Mouse (Mus musculus) limb, embryonic 14.5 days (tissue): Measurements from ENCODE around the gene Mrps14. TPM values are rescaled to one million over a fixed set of nuclear protein-coding genes. Genes with fewer than 3 reads are reported as not detected.

Source experiments
- ATAC-seq: fragments of 200-750 bp; cut with Nextera tagmentation; 2 replicates; pipeline ENCODE4 v1.8.0; 2017; ENCODE audit warnings: low read depth, moderate number of reproducible peaks, moderate TSS enrichment; ENCODE audit not compliant: low FRiP score
- DNase-seq: peaks from one replicate; pipeline ENCODE4 v3.0.0-alpha.2; 2015; ENCODE audit warnings: low spot score
- H3K27ac ChIP-seq: fragments of 300-500 bp; sonication (generic); replicated peaks from 2 replicates; pipeline ENCODE4 v1.5.1; 2014; ENCODE audit warnings: low read depth, mild to moderate bottlenecking, low read length, moderate library complexity, mixed read lengths
- H3K27me3 ChIP-seq: fragments of 300-500 bp; sonication (generic); 2 replicates; pipeline ENCODE4 v1.6.1; 2014; ENCODE audit warnings: low read length, mixed read lengths; ENCODE audit not compliant: control insufficient read depth, insufficient read depth
- H3K36me3 ChIP-seq: fragments of 300-500 bp; sonication (generic); 2 replicates; pipeline ENCODE4 v1.6.1; 2014; ENCODE audit warnings: mild to moderate bottlenecking, low read length, moderate library complexity, mixed read lengths; ENCODE audit not compliant: control insufficient read depth, insufficient read depth
- H3K4me1 ChIP-seq: fragments of 300-500 bp; sonication (generic); 2 replicates; pipeline ENCODE4 v1.6.1; 2014; ENCODE audit warnings: antibody characterized with exemption, low read length, mixed read lengths; ENCODE audit not compliant: control insufficient read depth, insufficient read depth
- H3K4me2 ChIP-seq: fragments of 300-500 bp; sonication (generic); replicated peaks from 2 replicates; pipeline ENCODE4 v1.6.1; 2014; ENCODE audit warnings: low read depth, mild to moderate bottlenecking, low read length, moderate library complexity; ENCODE audit not compliant: severe bottlenecking
- H3K4me3 ChIP-seq: fragments of 300-500 bp; sonication (generic); replicated peaks from 2 replicates; pipeline ENCODE4 v1.5.1; 2014; ENCODE audit warnings: low read length
- H3K9ac ChIP-seq: fragments of 300-500 bp; sonication (generic); 2 replicates; pipeline ENCODE4 v1.6.1; 2014; ENCODE audit warnings: mild to moderate bottlenecking, low read depth, low read length, moderate library complexity; ENCODE audit not compliant: severe bottlenecking
- H3K9me3 ChIP-seq: fragments of 300-500 bp; sonication (generic); 2 replicates; pipeline ENCODE4 v1.6.1; 2016; ENCODE audit warnings: low read length; ENCODE audit not compliant: control insufficient read depth
- POLR2A ChIP-seq: fragments of 200-500 bp; IDR thresholded peaks from 2 replicates; pipeline ENCODE4 v1.8.0; 2012; ENCODE audit warnings: inconsistent platforms, mild to moderate bottlenecking, moderate library complexity, borderline replicate concordance; ENCODE audit not compliant: insufficient read depth, insufficient read length; ENCODE audit errors: extremely low read depth
- WGBS: fragments of 180-500 bp; shearing (Covaris S2); extraction: QIAGEN DNeasy Blood & Tissue Kit; methylation state at CpG from one replicate; pipeline ENCODE4 v1.1.7; 2014; 5-methylcytosine and 5-hydroxymethylcytosine counted together
- polyA plus RNA-seq, 2 experiments: library from polyadenylated mRNA; depleted of rRNA in 1 of 2; stranded (reverse) in 1 of 2; unstranded in 1 of 2; fragments of >200 nt; fragmentation: Nextera tagmentation in 1 of 2; extraction: Ambion mirVana in 1 of 2; gene quantifications; 2 replicates each; pipeline versions ENCODE4 v1.2.1 to v1.2.3; 2012 to 2014

Gene Mrps14
- polyA plus RNA-seq, 2 experiments, result 53.7 to 243 TPM

- TF ChIP-seq POLR2A, result no peak
- ATAC-seq (no peak), DNase-seq (no peak)
- Histone ChIP-seq H3K27ac (no peak overlapping the region), H3K4me3 (no peak overlapping the region), H3K27me3 (no peaks in the 10 kb centered on the region), H3K9ac (no peak overlapping the region), H3K9me3 (no peaks in the 10 kb centered on the region), H3K4me2 (no peak overlapping the region), H3K36me3 (no peaks in the 10 kb centered on the region), H3K4me1 (peaks cover 4% of the 10 kb centered on the region; the same call in 1 of the 2 replicates)
- 89% methylated on average over 4 of the region's 4 CpGs for WGBS
These were observed 32.2 kb downstream of the Mrps14 start for GRCm38 (mm10) chr1:160227196-160227595.

- no peaks in the 10 kb centered on the region for H3K27me3 ChIP-seq
- H3K36me3 ChIP-seq, result no peaks in the 10 kb centered on the region
- no peak overlapping the region for H3K4me2 ChIP-seq
- no peak overlapping the region for H3K27ac ChIP-seq
- no peak for TF ChIP-seq POLR2A
- DNase-seq (no peak), ATAC-seq (no peak)
- H3K9me3 ChIP-seq, result no peaks in the 10 kb centered on the region
- no peak overlapping the region for H3K4me3 ChIP-seq
- no peak overlapping the region for H3K9ac ChIP-seq
- H3K4me1 ChIP-seq, result peaks cover 4% of the 10 kb centered on the region; the same call in 1 of the 2 replicates
These were observed 32.8 kb downstream of the Mrps14 start for GRCm38 (mm10) chr1:160227850-160228249.

- H3K4me3 ChIP-seq, result no peak overlapping the region
- no peak overlapping the region for H3K27ac ChIP-seq
- H3K36me3 ChIP-seq, result no peaks in the 10 kb centered on the region
- H3K4me1 ChIP-seq, result peaks cover 4% of the 10 kb centered on the region; the same call in 1 of the 2 replicates
- peak; percentile 81 for DNase-seq
- H3K9me3 ChIP-seq, result no peaks in the 10 kb centered on the region
- no peak overlapping the region for H3K4me2 ChIP-seq
- no peak overlapping the region for H3K9ac ChIP-seq
- no peak for ATAC-seq
- WGBS, result 25% methylated on average over 4 of the region's 4 CpGs
- TF ChIP-seq POLR2A, result no peak
- no peaks in the 10 kb centered on the region for H3K27me3 ChIP-seq
These were observed 36.0 kb downstream of the Mrps14 start for GRCm38 (mm10) chr1:160231013-160231412.

- Histone ChIP-seq H3K4me2 (no peak overlapping the region), H3K27ac (no peak overlapping the region), H3K36me3 (no peaks in the 10 kb centered on the region), H3K9ac (no peak overlapping the region), H3K4me1 (peaks cover 4% of the 10 kb centered on the region; the same call in 1 of the 2 replicates), H3K27me3 (no peaks in the 10 kb centered on the region), H3K9me3 (no peaks in the 10 kb centered on the region), H3K4me3 (no peak overlapping the region)
- no peak for TF ChIP-seq POLR2A
- WGBS, result 78% methylated on average over 3 of the region's 3 CpGs
- ATAC-seq (no peak), DNase-seq (no peak)
These were observed 37.1 kb downstream of the Mrps14 start for GRCm38 (mm10) chr1:160232113-160232512.

- Histone ChIP-seq H3K4me3 (no peak overlapping the region), H3K27ac (no peak overlapping the region)
- no peak for TF ChIP-seq POLR2A
These were observed 38.9 kb downstream of the Mrps14 start for GRCm38 (mm10) chr1:160233921-160234320.

GRCm38 (mm10) chr1:160237981-160238380, 43.0 kb downstream of the Mrps14 start:
- Histone ChIP-seq H3K4me2 (no peak overlapping the region), H3K4me3 (no peak overlapping the region), H3K27me3 (no peaks in the 10 kb centered on the region), H3K4me1 (no peaks in the 10 kb centered on the region), H3K27ac (no peak overlapping the region), H3K36me3 (no peaks in the 10 kb centered on the region), H3K9me3 (no peaks in the 10 kb centered on the region), H3K9ac (no peak overlapping the region)
- no peak for ATAC-seq
- no peak for TF ChIP-seq POLR2A
- no peak for DNase-seq
- WGBS, result 100% methylated on average over 2 of the region's 2 CpGs

More at GRCm38 (mm10) chr1:160233921-160234320, 38.9 kb downstream of the Mrps14 start:
- Histone ChIP-seq H3K4me1 (peaks cover 4% of the 10 kb centered on the region; the same call in 1 of the 2 replicates), H3K36me3 (no peaks in the 10 kb centered on the region), H3K4me2 (no peak overlapping the region), H3K27me3 (no peaks in the 10 kb centered on the region), H3K9ac (no peak overlapping the region), H3K9me3 (no peaks in the 10 kb centered on the region)
- ATAC-seq (no peak), DNase-seq (peak; percentile 34)
